Mouse (Mus musculus): ENCODE results near the gene Specc1. TPM values are rescaled to one million over a fixed set of nuclear protein-coding genes. Genes with fewer than 3 reads are reported as not detected.
A peak's percentile ranks its signal among the peaks of the same experiment; 100 is the strongest.

Gene Specc1
- total RNA-seq, 1 experiment, result 19.9 TPM

GRCm38 (mm10) chr11:62074578-62074977, 118.0 kb downstream of the Specc1 start:
- DNase-seq (ENCODE audit: low read depth, low spot score), result no peak
- Histone ChIP-seq H3K9ac (ENCODE audit: insufficient read depth, low read depth, low read length, poor library complexity, severe bottlenecking) (no peak overlapping the region), H3K27ac (ENCODE audit: insufficient read depth, low read depth, low read length, poor library complexity, severe bottlenecking) (no peak overlapping the region), H3K4me3 (ENCODE audit: insufficient read depth in 1 of 2, low read depth in 1 of 2, low read length in 2 of 2, poor library complexity in 1 of 2, severe bottlenecking in 1 of 2) (no peak overlapping the region), H3K4me1 (ENCODE audit: control insufficient read depth in 2 of 2, insufficient read depth in 2 of 2, low read length in 2 of 2, poor library complexity in 1 of 2) (peaks cover 1 to 5% of the 10 kb centered on the region in 2 experiments; a peak in 3 of 4 replicates), H3K36me3 (ENCODE audit: control insufficient read depth, insufficient read depth, low read length, poor library complexity, severe bottlenecking) (no peaks in the 10 kb centered on the region), H3K9me3 (ENCODE audit: control insufficient read depth, insufficient read depth, low read depth, low read length) (no peaks in the 10 kb centered on the region)
- in situ Hi-C loops (cut with MboI; ENCODE audit: low sequenced_read_pairs in 2 of 2, unreplicated experiment in 2 of 2), result no loop called here
- TF ChIP-seq HCFC1 (IDR thresholded peaks at IDR 0.05; ENCODE audit: borderline replicate concordance, insufficient read depth, low read length), result no peak
- TF ChIP-seq MAFK (IDR thresholded peaks at IDR 0.05; ENCODE audit: insufficient read depth, low read depth, low read length), result no peak
- no peak for TF ChIP-seq CHD2 (IDR thresholded peaks at IDR 0.05; ENCODE audit: low read depth, low read length)
- no peak for TF ChIP-seq ZNF384 (IDR thresholded peaks at IDR 0.05; ENCODE audit: low read depth, low read length)
- no peak for TF ChIP-seq ZC3H11A (IDR thresholded peaks at IDR 0.05; ENCODE audit: borderline replicate concordance, low read depth, low read length)

- Histone ChIP-seq H3K9me3 (ENCODE audit: control insufficient read depth, insufficient read depth, low read depth, low read length) (no peaks in the 10 kb centered on the region), H3K9ac (ENCODE audit: insufficient read depth, low read depth, low read length, poor library complexity, severe bottlenecking) (no peak overlapping the region), H3K36me3 (ENCODE audit: control insufficient read depth, insufficient read depth, low read length, poor library complexity, severe bottlenecking) (no peaks in the 10 kb centered on the region), H3K4me1 (ENCODE audit: control insufficient read depth in 2 of 2, insufficient read depth in 2 of 2, low read length in 2 of 2, poor library complexity in 1 of 2) (peaks cover 1 to 5% of the 10 kb centered on the region in 2 experiments; a peak in 3 of 4 replicates), H3K4me3 (ENCODE audit: insufficient read depth in 1 of 2, low read depth in 1 of 2, low read length in 2 of 2, poor library complexity in 1 of 2, severe bottlenecking in 1 of 2) (no peak overlapping the region), H3K27ac (ENCODE audit: insufficient read depth, low read depth, low read length, poor library complexity, severe bottlenecking) (no peak overlapping the region)
- in situ Hi-C loops (cut with MboI; ENCODE audit: low sequenced_read_pairs in 2 of 2, unreplicated experiment in 2 of 2), result no loop called here
- TF ChIP-seq HCFC1 (IDR thresholded peaks at IDR 0.05; ENCODE audit: borderline replicate concordance, insufficient read depth, low read length), result no peak
- no peak for TF ChIP-seq CHD2 (IDR thresholded peaks at IDR 0.05; ENCODE audit: low read depth, low read length)
- no peak for TF ChIP-seq MAFK (IDR thresholded peaks at IDR 0.05; ENCODE audit: insufficient read depth, low read depth, low read length)
- TF ChIP-seq ZNF384 (IDR thresholded peaks at IDR 0.05; ENCODE audit: low read depth, low read length), result no peak
- no peak for TF ChIP-seq ZC3H11A (IDR thresholded peaks at IDR 0.05; ENCODE audit: borderline replicate concordance, low read depth, low read length)
- no peak for DNase-seq (ENCODE audit: low read depth, low spot score)
These were observed 118.5 kb downstream of the Specc1 start for GRCm38 (mm10) chr11:62075071-62075470.

GRCm38 (mm10) chr11:62075551-62075950, 119.0 kb downstream of the Specc1 start:
- Histone ChIP-seq H3K9ac (ENCODE audit: insufficient read depth, low read depth, low read length, poor library complexity, severe bottlenecking) (no peak overlapping the region), H3K4me1 (ENCODE audit: control insufficient read depth in 2 of 2, insufficient read depth in 2 of 2, low read length in 2 of 2, poor library complexity in 1 of 2) (peaks cover 1 to 5% of the 10 kb centered on the region in 2 experiments; a peak in 3 of 4 replicates), H3K4me3 (ENCODE audit: insufficient read depth in 1 of 2, low read depth in 1 of 2, low read length in 2 of 2, poor library complexity in 1 of 2, severe bottlenecking in 1 of 2) (no peak overlapping the region), H3K27ac (ENCODE audit: insufficient read depth, low read depth, low read length, poor library complexity, severe bottlenecking) (no peak overlapping the region), H3K9me3 (ENCODE audit: control insufficient read depth, insufficient read depth, low read depth, low read length) (no peaks in the 10 kb centered on the region), H3K36me3 (ENCODE audit: control insufficient read depth, insufficient read depth, low read length, poor library complexity, severe bottlenecking) (no peaks in the 10 kb centered on the region)
- no peak for TF ChIP-seq MAFK (IDR thresholded peaks at IDR 0.05; ENCODE audit: insufficient read depth, low read depth, low read length)
- TF ChIP-seq ZC3H11A (IDR thresholded peaks at IDR 0.05; ENCODE audit: borderline replicate concordance, low read depth, low read length), result no peak
- TF ChIP-seq ZNF384 (IDR thresholded peaks at IDR 0.05; ENCODE audit: low read depth, low read length), result no peak
- no peak for TF ChIP-seq CHD2 (IDR thresholded peaks at IDR 0.05; ENCODE audit: low read depth, low read length)
- TF ChIP-seq HCFC1 (IDR thresholded peaks at IDR 0.05; ENCODE audit: borderline replicate concordance, insufficient read depth, low read length), result no peak
- in situ Hi-C loops (cut with MboI; ENCODE audit: low sequenced_read_pairs in 2 of 2, unreplicated experiment in 2 of 2), result no loop called here
- no peak for DNase-seq (ENCODE audit: low read depth, low spot score)

- no peaks in the 10 kb centered on the region for H3K36me3 ChIP-seq (ENCODE audit: control insufficient read depth, insufficient read depth, low read length, poor library complexity, severe bottlenecking)
These were observed 120.0 kb downstream of the Specc1 start for GRCm38 (mm10) chr11:62076345-62077156.

More at GRCm38 (mm10) chr11:62076345-62077156, 120.0 kb downstream of the Specc1 start:
- DNase-seq (ENCODE audit: low read depth, low spot score), result peak; percentile 99
- Histone ChIP-seq H3K27ac (ENCODE audit: insufficient read depth, low read depth, low read length, poor library complexity, severe bottlenecking) (peak overlapping the region; percentile 66; the same call in 1 of the 2 replicates), H3K9me3 (ENCODE audit: control insufficient read depth, insufficient read depth, low read depth, low read length) (no peaks in the 10 kb centered on the region), H3K4me3 (ENCODE audit: insufficient read depth in 1 of 2, low read depth in 1 of 2, low read length in 2 of 2, poor library complexity in 1 of 2, severe bottlenecking in 1 of 2) (peak overlapping the region; percentile 80 to 91), H3K4me1 (ENCODE audit: control insufficient read depth in 2 of 2, insufficient read depth in 2 of 2, low read length in 2 of 2, poor library complexity in 1 of 2) (peaks cover 1 to 5% of the 10 kb centered on the region in 2 experiments; a peak in 3 of 4 replicates), H3K9ac (ENCODE audit: insufficient read depth, low read depth, low read length, poor library complexity, severe bottlenecking) (peak overlapping the region; percentile 93)
- TF ChIP-seq ZNF384 (IDR thresholded peaks at IDR 0.05; ENCODE audit: low read depth, low read length) (no peak; the same call in 1 of the 2 replicates), HCFC1 (IDR thresholded peaks at IDR 0.05; ENCODE audit: borderline replicate concordance, insufficient read depth, low read length) (0 out of 2 replicates have a peak, but pooled peaks have one; percentile 57), MAFK (IDR thresholded peaks at IDR 0.05; ENCODE audit: insufficient read depth, low read depth, low read length) (no peak), CHD2 (IDR thresholded peaks at IDR 0.05; ENCODE audit: low read depth, low read length) (no peak), ZC3H11A (IDR thresholded peaks at IDR 0.05; ENCODE audit: borderline replicate concordance, low read depth, low read length) (no peak)
- in situ Hi-C loops (cut with MboI; ENCODE audit: low sequenced_read_pairs in 2 of 2, unreplicated experiment in 2 of 2), result no loop called here
